Mouse (Mus musculus): ENCODE data around the gene Ptprm. TPM values are rescaled to one million over a fixed set of nuclear protein-coding genes. Genes with fewer than 3 reads are reported as not detected.

The Ptprm gene
- total and polyA plus RNA-seq, 3 experiments: not detected

DNA sequence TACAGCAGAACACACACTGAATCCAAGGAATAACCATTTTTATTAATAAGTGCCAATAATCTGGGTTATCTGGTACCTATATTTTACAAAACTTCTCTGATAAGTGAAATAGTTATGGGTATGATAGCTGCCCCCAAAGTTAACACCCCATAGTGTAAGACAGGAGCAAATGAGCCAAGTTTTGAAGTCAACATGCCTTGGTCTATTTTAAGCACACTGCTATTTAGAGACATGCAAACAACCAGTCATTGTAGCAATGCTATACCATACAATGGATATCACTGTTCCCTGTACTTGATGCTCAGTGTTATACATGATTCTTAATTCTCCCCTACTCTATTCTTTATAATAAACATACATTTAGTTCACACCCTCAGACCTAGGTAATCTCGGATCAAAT is 366.2 kb downstream of the Ptprm start:
- Histone ChIP-seq H3K27ac (ENCODE audit: control insufficient read depth, low read depth, low read length) (no peak overlapping the region), H3K27me3 (ENCODE audit: control insufficient read depth in 1 of 2, insufficient read depth in 2 of 2, low read length in 2 of 2) (no peaks in the 10 kb centered on the region), H3K9ac (ENCODE audit: control insufficient read depth, low read depth, low read length, poor library complexity, severe bottlenecking) (no peak overlapping the region), H3K9me3 (replicated peaks; ENCODE audit: insufficient read depth, low read length) (no peaks in the 10 kb centered on the region), H3K4me1 (ENCODE audit: control insufficient read depth in 1 of 2, insufficient read depth in 2 of 2, low read length in 2 of 2) (no peaks in the 10 kb centered on the region), H3K79me2 (ENCODE audit: control insufficient read depth, insufficient read depth, low read length, poor library complexity) (no peaks in the 10 kb centered on the region), H3K36me3 (ENCODE audit: control insufficient read depth in 1 of 2, insufficient read depth in 2 of 2, low read length in 2 of 2) (no peaks in the 10 kb centered on the region), H3K4me3 (ENCODE audit: control insufficient read depth in 1 of 2, insufficient read depth in 1 of 2, low read depth in 2 of 2, low read length in 2 of 2) (no peak overlapping the region)
- TF ChIP-seq ZNF384 (IDR thresholded peaks at IDR 0.05; ENCODE audit: low read depth, low read length) (no peak), ZC3H11A (IDR thresholded peaks at IDR 0.05; ENCODE audit: low read depth, low read length) (no peak), ELF1 (IDR thresholded peaks at IDR 0.05; ENCODE audit: low read depth, low read length) (no peak), ZMIZ1 (IDR thresholded peaks at IDR 0.05; ENCODE audit: low read depth, low read length) (no peak), E2F4 (IDR thresholded peaks at IDR 0.05; ENCODE audit: borderline replicate concordance, low read depth, low read length) (no peak), HCFC1 (IDR thresholded peaks at IDR 0.05; ENCODE audit: low read depth, low read length) (no peak), UBTF (IDR thresholded peaks at IDR 0.05; ENCODE audit: borderline replicate concordance, insufficient read depth, low read depth, low read length) (no peak), TBP (IDR thresholded peaks at IDR 0.05; ENCODE audit: low read depth, low read length) (no peak), KAT2A (conservative IDR thresholded peaks at IDR 0.05; ENCODE audit: low read depth, low read length) (no peak), GATA1 (IDR thresholded peaks at IDR 0.05; ENCODE audit: low read depth, low read length) (no peak), SMC3 (IDR thresholded peaks at IDR 0.05; ENCODE audit: low read depth, low read length) (no peak), MAZ (IDR thresholded peaks at IDR 0.05; ENCODE audit: low read depth, low read length) (no peak), USF2 (IDR thresholded peaks at IDR 0.05; ENCODE audit: borderline replicate concordance in 1 of 2, insufficient read depth in 1 of 2, low read depth in 1 of 2, low read length in 2 of 2) (no peak), TAL1 (IDR thresholded peaks at IDR 0.05; ENCODE audit: low read length) (no peak), GABPA (IDR thresholded peaks at IDR 0.05; ENCODE audit: low read depth, low read length) (no peak), NELFE (IDR thresholded peaks at IDR 0.05; ENCODE audit: low read depth, low read length) (no peak), MXI1 (IDR thresholded peaks at IDR 0.05; ENCODE audit: low read depth, low read length) (no peak), JUND (IDR thresholded peaks at IDR 0.05; ENCODE audit: low read depth, low read length) (no peak)
- DNase-seq (ENCODE audit: low read depth, low spot score): no peak

DNA sequence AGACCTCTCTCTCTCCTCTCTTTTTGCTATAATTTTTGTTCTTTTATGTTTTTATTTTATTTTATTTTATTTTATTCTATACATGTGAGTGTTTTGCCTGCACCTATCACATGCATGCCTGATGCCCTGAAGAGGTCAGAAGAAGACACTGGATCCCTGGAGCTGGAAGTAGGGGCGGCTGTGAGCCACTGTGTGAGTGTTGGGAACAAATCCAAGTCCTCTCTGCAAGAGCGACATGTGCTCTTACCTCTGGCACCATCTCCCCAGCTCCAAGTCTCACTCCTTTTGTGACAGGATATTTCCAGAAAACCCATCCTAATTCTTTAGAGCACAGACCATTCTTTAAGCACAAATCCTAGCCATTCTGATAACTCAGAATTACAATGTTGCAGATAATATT is 372.6 kb downstream of the Ptprm start:
- Histone ChIP-seq H3K4me1 (ENCODE audit: control insufficient read depth in 1 of 2, insufficient read depth in 2 of 2, low read length in 2 of 2) (no peaks in the 10 kb centered on the region), H3K27me3 (ENCODE audit: control insufficient read depth in 1 of 2, insufficient read depth in 2 of 2, low read length in 2 of 2) (no peaks in the 10 kb centered on the region), H3K9ac (ENCODE audit: control insufficient read depth, low read depth, low read length, poor library complexity, severe bottlenecking) (no peak overlapping the region), H3K27ac (ENCODE audit: control insufficient read depth, low read depth, low read length) (no peak overlapping the region), H3K36me3 (ENCODE audit: control insufficient read depth in 1 of 2, insufficient read depth in 2 of 2, low read length in 2 of 2) (no peaks in the 10 kb centered on the region), H3K9me3 (replicated peaks; ENCODE audit: insufficient read depth, low read length) (no peaks in the 10 kb centered on the region), H3K4me3 (ENCODE audit: control insufficient read depth in 1 of 2, insufficient read depth in 1 of 2, low read depth in 2 of 2, low read length in 2 of 2) (no peak overlapping the region), H3K79me2 (ENCODE audit: control insufficient read depth, insufficient read depth, low read length, poor library complexity) (no peaks in the 10 kb centered on the region)
- no peak for DNase-seq (ENCODE audit: low read depth, low spot score)
- TF ChIP-seq ELF1 (IDR thresholded peaks at IDR 0.05; ENCODE audit: low read depth, low read length) (no peak), ZC3H11A (IDR thresholded peaks at IDR 0.05; ENCODE audit: low read depth, low read length) (no peak), CHD1 (IDR thresholded peaks at IDR 0.05; ENCODE audit: low read depth, low read length) (no peak)
